Mouse (Mus musculus) 3T3-L1 (cell line): ENCODE results near the gene Abhd14b.

Source experiments
- DNase-seq: peaks from one replicate; pipeline ENCODE4 v3.0.0-alpha.2; 2015; ENCODE audit warnings: low read depth, low spot score

Abhd14b gene

GRCm38 (mm10) chr9:106459946-106460345 is 12.7 kb downstream of the Abhd14b start:
- DNase-seq, result no peak

- no peak for DNase-seq
These were observed 13.3 kb downstream of the Abhd14b start for GRCm38 (mm10) chr9:106460401-106461025.

DNA sequence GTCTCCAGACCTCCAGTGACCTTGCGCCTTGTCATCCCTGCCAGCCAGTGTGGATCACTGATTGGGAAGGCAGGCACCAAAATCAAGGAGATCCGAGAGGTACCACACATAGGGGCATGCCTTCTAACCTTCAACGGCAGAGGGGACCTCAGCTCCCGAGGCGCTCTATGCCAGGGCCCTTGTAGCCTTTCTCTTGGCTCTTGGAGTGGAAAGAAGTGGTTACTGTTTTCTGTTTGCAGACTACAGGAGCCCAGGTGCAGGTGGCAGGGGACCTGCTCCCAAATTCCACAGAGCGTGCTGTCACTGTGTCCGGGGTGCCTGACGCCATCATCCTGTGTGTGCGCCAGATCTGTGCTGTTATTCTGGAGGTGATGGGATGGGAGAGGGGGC is 13.8 kb downstream of the Abhd14b start:
- no peak for DNase-seq

DNA sequence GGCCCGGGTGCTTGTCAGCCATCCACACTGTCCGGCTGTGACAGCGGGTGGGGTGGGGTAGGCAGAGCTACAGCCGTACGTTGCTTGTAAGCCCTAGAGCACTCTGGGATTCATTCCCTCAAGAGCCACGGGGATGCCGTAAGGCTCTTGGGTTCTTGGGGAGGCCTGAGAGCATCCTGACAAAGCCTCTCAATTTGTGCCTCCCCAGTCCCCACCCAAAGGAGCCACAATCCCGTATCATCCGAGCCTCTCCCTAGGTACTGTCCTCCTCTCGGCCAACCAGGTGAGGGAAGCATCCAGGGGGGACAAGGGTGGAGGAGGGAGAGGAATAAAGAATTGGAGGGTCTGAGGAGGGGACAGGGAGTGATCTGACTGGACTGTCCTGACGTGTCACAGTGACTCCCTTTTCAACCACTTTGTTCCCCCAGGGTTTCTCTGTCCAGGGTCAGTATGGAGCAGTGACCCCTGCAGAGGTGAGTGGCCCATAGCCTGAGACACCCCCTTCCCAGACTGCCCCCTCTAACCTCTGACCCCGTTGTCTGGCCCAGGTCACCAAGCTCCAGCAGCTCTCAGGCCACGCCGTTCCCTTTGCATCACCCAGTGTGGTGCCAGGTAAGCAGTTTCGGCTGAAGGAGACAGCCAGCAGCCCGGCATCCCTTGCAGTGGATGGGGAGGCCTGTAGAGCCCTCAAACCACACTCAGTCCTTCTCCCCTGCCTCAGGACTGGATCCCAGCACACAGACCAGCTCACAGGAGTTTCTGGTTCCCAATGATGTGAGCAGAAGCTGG is 14.6 kb downstream of the Abhd14b start:
- no peak for DNase-seq

DNA sequence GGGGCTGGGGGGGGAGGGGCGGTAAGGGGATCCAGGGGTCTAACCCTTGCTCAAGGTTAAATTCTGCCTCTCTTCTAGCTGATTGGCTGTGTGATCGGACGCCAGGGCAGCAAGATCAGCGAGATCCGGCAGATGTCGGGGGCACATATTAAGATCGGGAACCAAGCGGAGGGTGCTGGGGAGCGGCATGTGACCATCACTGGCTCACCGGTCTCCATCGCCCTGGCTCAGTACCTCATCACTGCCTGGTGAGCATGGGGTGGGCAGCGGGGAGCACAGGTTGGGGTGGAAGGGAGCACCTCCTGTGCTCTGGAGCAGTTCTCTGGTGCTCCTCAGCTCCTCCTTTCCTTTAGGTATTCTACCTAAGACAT is 15.2 kb downstream of the Abhd14b start:
- DNase-seq, result no peak

DNA sequence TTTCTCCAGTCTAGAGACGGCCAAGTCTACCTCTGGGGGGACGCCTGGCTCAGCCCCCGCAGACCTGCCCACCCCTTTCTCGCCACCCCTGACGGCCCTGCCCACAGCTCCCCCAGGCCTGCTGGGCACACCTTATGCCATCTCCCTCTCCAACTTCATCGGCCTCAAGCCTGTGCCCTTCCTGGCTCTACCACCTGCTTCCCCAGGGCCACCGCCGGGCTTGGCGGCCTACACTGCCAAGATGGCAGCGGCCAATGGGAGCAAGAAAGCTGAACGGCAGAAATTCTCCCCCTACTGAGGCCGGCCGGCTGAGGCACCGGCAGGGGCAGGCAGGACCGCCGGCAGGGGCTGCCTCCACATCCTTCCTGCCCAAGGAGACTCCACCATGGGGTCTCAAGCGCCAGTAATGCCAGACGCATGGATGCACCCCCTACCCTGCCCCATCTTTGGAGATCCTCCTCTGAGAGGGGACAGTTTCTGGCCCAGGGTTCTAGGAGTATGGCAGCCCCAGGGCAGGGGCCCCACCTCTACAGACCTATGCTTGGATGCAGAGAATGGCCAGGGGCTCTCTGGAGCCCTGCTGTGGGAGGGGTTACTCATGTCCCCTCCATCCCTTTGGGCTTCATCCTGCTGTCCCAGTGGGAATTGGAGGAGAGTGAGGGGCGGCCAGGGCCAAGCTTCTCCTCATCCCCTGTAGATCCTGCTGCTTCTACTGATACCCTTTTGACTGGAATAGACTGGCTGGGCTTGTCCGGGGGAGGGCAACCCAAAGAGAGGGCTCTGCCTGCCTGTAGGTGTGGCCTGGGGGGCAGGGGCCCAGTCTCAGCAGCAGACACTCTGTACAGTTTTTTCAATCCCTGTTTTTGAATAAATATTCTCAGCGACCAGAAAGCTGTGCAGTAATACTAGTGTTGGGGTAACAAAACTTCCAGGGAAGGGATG is 16.1 kb downstream of the Abhd14b start:
- DNase-seq, result no peak

- no peak for DNase-seq
These were observed 17.7 kb downstream of the Abhd14b start for GRCm38 (mm10) chr9:106464751-106465541.

DNA sequence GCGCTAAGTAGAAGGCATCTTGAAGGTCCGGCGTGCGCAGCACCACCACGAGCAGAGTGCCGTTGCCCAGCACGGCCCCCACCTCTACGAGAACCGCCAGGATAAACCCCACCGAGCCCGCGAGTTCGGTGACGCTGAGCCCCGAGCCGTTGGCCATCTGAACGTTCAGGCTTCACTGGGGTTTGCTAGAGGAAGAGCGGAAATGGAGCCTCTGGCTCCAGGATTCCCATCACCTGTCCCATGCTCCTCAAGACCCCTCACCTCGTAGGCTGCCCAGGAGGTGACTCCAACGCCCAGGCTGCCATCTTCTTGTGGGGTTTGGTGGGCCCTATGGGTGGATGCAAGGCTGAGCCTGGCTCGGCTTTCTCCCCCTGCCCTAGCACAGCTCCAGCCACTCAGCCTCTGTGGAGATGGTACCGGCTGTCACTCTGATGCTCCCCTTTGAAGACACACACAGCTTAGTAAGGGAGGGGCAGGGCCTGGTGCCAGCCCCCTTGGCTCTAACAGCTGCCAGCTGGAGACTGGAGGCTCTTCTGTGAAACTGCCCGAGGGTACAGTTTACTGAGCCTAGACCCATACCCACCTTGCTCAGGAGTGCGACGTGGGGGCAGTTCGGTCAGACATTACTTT is 18.4 kb downstream of the Abhd14b start, which contains the start of gene Gpr62:
Gpr62 (minus strand) TSS at position 368 of the 630 bp plus-strand sequence.
- DNase-seq, result no peak

- DNase-seq, result no peak
These were observed 19.5 kb downstream of the Abhd14b start for GRCm38 (mm10) chr9:106466721-106467120.

GRCm38 (mm10) chr9:106467746-106468145 is 20.5 kb downstream of the Abhd14b start:
- no peak for DNase-seq

DNA sequence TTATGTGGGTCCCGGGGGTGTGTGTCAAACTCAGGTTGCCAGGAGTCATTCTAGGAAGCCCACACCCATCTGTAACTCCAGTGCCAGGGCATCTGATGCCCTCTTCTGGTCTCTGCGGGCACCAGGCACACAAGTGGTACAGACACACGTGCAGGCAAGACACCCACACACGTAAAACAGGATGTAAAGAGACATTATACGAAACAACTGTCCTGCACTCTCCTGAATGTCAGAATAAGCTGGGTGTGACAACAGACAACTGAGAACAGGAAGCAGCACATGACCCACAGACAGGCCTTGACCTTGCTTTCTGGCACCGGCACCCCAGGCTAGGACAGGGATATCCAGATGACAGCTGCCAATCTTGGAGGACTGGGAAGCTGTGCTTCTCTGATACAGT is 22.1 kb downstream of the Abhd14b start:
- no peak for DNase-seq

- DNase-seq, result no peak
These were observed 22.5 kb downstream of the Abhd14b start for GRCm38 (mm10) chr9:106469776-106470175.

- DNase-seq, result no peak
These were observed 23.9 kb downstream of the Abhd14b start for GRCm38 (mm10) chr9:106470991-106471750.

DNA sequence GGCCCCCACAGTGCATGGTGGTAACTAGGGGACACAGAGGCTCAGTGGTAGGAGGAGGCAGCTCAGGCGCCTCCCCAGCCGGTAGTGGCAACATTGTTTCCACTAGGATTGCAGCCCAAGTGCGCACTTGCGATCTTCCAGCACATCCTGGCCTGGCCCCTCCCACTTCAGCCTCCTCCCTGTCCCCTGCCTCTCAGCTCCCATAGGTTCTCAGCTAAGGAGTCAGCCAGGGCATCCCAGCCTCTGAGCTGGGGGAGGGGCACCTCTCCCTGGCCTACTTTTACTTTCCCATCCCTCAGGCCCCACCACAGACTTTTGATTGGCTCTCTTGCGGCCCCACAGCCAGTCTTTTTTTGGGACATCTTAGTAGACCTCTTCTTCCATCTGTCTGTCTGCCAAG is 24.6 kb downstream of the Abhd14b start:
- no peak for DNase-seq

- no peak for DNase-seq
These were observed 25.1 kb downstream of the Abhd14b start for GRCm38 (mm10) chr9:106472321-106472720.

GRCm38 (mm10) chr9:106473081-106473752 is 26.0 kb downstream of the Abhd14b start:
- DNase-seq, result no peak

- no peak for DNase-seq
These were observed 26.5 kb downstream of the Abhd14b start for GRCm38 (mm10) chr9:106473753-106474105.

DNA sequence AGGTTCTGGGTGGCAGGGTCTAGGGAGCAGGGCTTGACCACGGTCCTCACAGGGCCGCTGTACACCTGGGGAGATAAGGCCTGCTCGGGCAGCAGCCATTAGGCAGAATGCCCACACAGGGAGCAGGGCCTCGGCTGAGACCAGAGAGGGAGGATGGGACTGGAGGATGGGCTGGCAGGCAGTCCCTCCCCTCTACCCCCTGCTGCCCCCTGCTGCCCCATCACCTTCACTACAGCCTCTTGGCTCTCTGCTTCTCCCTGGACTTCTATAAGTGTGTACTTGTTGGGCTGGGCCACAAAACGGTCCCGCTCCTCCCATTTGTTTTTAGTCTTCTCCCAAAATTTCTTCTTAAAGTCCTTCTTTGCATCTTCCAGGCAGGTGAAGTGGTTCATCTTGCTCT is 27.2 kb downstream of the Abhd14b start:
- DNase-seq, result peak; percentile 89

DNA sequence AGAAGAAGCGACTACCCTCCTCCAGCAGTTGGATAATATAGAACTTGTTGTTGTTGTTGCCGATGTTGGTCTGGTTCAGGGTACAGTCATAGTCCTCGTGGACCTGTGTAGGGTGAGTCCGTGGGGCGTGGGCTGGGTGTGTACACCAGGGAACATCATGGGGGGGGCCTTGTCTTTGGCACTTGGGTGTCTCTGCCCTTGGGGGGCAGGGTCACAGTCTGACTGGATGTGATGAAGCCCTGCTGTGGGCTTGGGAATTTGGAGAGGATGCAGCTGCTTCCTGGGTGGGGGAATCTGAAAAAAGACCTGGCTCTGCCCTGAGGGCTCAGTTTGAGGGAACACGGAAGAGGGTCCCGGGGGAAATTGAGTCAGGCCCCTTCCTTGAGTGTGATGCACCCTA is 27.8 kb downstream of the Abhd14b start:
- peak; percentile 68 for DNase-seq

- DNase-seq, result no peak
These were observed 28.4 kb downstream of the Abhd14b start, which contains the start of gene Rrp9 for GRCm38 (mm10) chr9:106475663-106476001. Rrp9 (plus strand) TSS chr9:106475963.
